Mouse (Mus musculus) cerebellum, adult 11 months (tissue): ENCODE data around the gene Ptf1a.

Experiments
- DNase-seq: peaks from one replicate; pipeline ENCODE4 v3.0.0; 2022

The Ptf1a gene

DNA sequence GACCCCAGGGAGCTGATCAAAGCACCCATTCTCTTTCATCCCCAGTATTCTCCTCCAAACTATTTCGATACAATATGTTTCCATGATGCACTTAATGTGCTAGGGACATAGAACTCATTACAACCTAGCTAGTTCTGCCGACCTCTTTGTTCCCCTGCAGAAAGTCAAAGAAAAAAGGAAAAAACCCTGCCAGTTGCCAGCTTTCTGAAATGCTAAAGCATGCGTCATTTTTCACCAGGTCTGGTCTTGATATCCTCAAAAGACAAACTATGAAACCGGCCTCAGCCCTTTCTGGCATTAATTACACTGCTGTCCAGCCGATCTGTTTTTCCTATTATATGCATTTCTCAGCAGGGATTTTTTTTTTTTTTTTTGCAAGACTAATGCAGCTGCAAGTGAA lies 9.8 kb downstream of the Ptf1a start:
- DNase-seq, result no peak

DNA sequence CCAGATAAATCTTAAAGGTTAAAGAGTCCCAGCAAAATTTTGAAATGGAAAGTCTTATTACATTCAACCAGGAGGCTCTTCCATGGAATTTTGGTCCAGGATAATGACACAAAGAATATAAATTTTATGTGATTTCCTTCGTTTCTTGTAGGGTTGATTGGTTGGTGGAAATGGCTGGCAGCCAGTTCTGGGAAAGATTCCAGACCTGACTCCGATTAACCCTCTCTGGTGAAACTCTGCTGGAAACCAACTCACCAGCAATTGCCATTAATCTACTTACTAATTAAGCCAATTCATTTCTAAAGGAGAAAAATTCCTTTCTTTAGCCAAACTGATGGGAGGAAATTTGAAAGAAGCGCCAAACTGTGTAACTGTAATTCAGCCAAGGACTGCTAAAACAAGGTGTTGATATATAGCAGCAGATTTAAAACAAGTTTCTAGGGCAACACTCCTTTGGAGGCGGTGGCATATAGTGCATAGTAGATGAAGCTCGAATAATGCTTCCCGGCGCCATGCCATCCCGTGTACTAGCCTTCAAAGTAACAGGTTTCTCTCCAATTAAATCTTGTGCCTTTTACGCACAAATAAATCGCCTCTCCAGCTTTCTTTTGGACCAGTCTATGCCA lies 10.5 kb downstream of the Ptf1a start:
- DNase-seq, result no peak

DNA sequence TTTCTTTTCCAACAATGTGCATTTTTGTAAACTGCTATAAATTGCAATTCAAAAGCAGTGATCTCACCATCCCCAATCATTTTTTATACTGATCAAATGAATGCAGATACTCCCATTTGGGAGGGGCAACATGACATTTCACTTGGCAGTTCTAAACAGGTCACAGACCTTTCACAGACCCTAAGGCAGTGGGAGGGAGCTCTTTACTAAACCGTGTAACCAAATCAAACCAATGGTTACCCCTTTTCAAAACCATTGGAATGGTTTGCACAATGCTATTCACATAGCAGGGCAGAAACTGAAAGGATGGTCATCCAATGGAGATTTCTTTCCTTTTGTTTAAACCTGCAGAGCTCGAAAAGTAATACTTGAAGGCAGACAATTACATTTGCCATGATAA lies 13.3 kb downstream of the Ptf1a start:
- no peak for DNase-seq

DNA sequence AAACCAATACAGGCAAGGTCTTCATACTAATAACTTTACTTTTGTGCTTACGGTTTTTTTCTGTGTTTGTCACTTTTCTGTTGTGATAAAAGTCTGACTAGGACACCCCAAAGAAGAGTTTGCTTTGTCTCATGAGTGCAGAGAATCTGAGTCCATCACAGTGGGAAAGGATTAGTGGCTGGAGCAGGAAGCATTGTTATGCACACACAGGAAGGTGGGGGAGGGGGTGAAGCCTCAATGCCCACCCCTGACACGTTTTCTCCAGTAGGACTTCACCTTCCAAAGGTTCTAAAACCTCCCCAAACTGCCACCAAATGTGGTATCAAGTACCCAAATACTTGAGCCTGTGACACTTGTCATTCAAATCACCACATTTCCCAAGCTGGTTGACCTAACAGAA lies 16.5 kb downstream of the Ptf1a start:
- no peak for DNase-seq

DNA sequence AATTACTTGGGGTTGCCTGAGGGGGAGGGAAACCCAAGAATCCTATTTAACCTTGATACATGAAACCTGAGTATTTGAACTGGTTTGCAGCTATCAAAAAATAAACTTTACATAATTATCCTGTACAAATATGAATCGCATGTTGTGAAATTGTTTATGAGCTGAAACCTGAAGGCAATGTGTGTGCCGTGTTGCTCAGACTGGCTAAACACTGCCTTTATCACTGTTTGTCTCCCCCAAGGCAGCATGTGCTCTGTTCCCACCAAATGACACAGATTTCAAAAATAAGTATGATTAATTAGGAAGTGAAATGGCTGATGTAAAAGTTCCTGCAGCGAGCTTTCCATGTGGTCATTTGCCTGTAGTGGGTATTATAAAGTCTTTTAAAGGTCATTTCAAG lies 44.8 kb downstream of the Ptf1a start:
- no peak for DNase-seq
